Mouse (Mus musculus) E14TG2a.4 (cell line): Measurements from ENCODE around the gene Cd53.

Experiments used
- CTCF ChIP-seq: conservative IDR thresholded peaks from 2 replicates; pipeline ENCODE4 v1.5.1; 2014; ENCODE audit warnings: low read length
- NANOG ChIP-seq: IDR thresholded peaks from 2 replicates; pipeline ENCODE4 v1.6.1; 2014; ENCODE audit warnings: borderline replicate concordance, low read length, mixed read lengths
- POU5F1 ChIP-seq: IDR thresholded peaks from 2 replicates; pipeline ENCODE4 v1.6.1; 2014; ENCODE audit warnings: low read length, borderline replicate concordance

DNA sequence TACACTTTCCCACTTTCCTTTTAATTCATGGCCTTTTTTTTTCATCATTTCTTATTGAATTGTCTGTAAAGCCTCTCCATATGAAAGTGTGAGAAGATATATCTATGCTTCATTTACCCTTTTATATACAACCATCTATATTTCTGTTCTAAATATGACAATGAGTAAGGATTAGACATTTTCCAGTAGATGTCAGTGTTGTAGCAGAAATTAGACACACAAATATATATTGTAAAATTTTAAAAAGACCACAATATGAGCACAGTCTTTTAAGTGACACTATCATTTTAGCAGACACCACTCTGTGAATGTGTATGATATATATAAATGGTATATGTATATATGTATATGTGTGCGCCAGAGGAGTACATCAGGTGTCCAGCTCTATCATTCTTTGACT, 18.1 kb downstream of the Cd53 start:
- TF ChIP-seq CTCF (no peak), POU5F1 (no peak), NANOG (no peak)
